Mouse (Mus musculus): ENCODE results near the gene Speg. TPM values are rescaled to one million over a fixed set of nuclear protein-coding genes. Genes with fewer than 3 reads are reported as not detected.

Gene Speg
- 9.7 TPM for polyA plus RNA-seq (2014; fragmentation: Illumina TruSeq; extraction: RNeasy Lipid Tissue Mini Kit (QIAGEN cat#74804); ENCODE audit: low read depth, low replicate concordance)

GRCm38 (mm10) chr1:75374950-75375936 is at the start of gene Speg:
TSS of gene Speg (plus strand) at chr1:75375297.

GRCm38 (mm10) chr1:75360112-75361031 is 14.7 kb upstream of the Speg start, which contains the start of gene Des:
TSS of gene Des (plus strand) at chr1:75360329.

GRCm38 (mm10) chr1:75435475-75436328 is 60.6 kb downstream of the Speg start, which contains the start of gene Gmppa:
TSS of gene Gmppa (plus strand) at chr1:75435930.

GRCm38 (mm10) chr1:75450314-75451005 is 75.4 kb downstream of the Speg start, which contains the start of gene Asic4:
TSS of gene Asic4 (plus strand) at chr1:75450436.

GRCm38 (mm10) chr1:75478916-75479634 is 104.0 kb downstream of the Speg start, which contains the start of the genes Chpf and Tmem198:
TSS of gene Chpf (minus strand) at chr1:75479307.
TSS of gene Tmem198 (plus strand) at chr1:75479532.

Other genes starting within 250 kb of the Speg start
- gene Slc23a3, start 241.4 kb upstream of the Speg start, polyA plus RNA-seq (2014; fragmentation: Illumina TruSeq; extraction: RNeasy Lipid Tissue Mini Kit (QIAGEN cat#74804); ENCODE audit: low read depth, low replicate concordance) = 0.62 TPM
- 44.8 TPM for gene Cnppd1, start 232.6 kb upstream of the Speg start, polyA plus RNA-seq (2014; fragmentation: Illumina TruSeq; extraction: RNeasy Lipid Tissue Mini Kit (QIAGEN cat#74804); ENCODE audit: low read depth, low replicate concordance)
- gene Retreg2, start 232.5 kb upstream of the Speg start, polyA plus RNA-seq (2014; fragmentation: Illumina TruSeq; extraction: RNeasy Lipid Tissue Mini Kit (QIAGEN cat#74804); ENCODE audit: low read depth, low replicate concordance) = 64.7 TPM
- gene Zfand2b, start 206.7 kb upstream of the Speg start, polyA plus RNA-seq (2014; fragmentation: Illumina TruSeq; extraction: RNeasy Lipid Tissue Mini Kit (QIAGEN cat#74804); ENCODE audit: low read depth, low replicate concordance) = 24.0 TPM
- gene Abcb6, start 194.9 kb upstream of the Speg start, polyA plus RNA-seq (2014; fragmentation: Illumina TruSeq; extraction: RNeasy Lipid Tissue Mini Kit (QIAGEN cat#74804); ENCODE audit: low read depth, low replicate concordance) = 17.0 TPM
- 26.4 TPM for gene Ankzf1, start 183.1 kb upstream of the Speg start, polyA plus RNA-seq (2014; fragmentation: Illumina TruSeq; extraction: RNeasy Lipid Tissue Mini Kit (QIAGEN cat#74804); ENCODE audit: low read depth, low replicate concordance)
- 26.4 TPM for gene Atg9a, start 183.1 kb upstream of the Speg start, polyA plus RNA-seq (2014; fragmentation: Illumina TruSeq; extraction: RNeasy Lipid Tissue Mini Kit (QIAGEN cat#74804); ENCODE audit: low read depth, low replicate concordance)
- gene Glb1l, start 164.5 kb upstream of the Speg start, polyA plus RNA-seq (2014; fragmentation: Illumina TruSeq; extraction: RNeasy Lipid Tissue Mini Kit (QIAGEN cat#74804); ENCODE audit: low read depth, low replicate concordance) = 40.7 TPM
- 100 TPM for gene Stk16, start 164.5 kb upstream of the Speg start, polyA plus RNA-seq (2014; fragmentation: Illumina TruSeq; extraction: RNeasy Lipid Tissue Mini Kit (QIAGEN cat#74804); ENCODE audit: low read depth, low replicate concordance)
- gene Tuba4a, start 155.4 kb upstream of the Speg start, polyA plus RNA-seq (2014; fragmentation: Illumina TruSeq; extraction: RNeasy Lipid Tissue Mini Kit (QIAGEN cat#74804); ENCODE audit: low read depth, low replicate concordance) = 55.1 TPM
- not detected for gene A630095N17Rik, start 143.2 kb upstream of the Speg start, polyA plus RNA-seq (2014; fragmentation: Illumina TruSeq; extraction: RNeasy Lipid Tissue Mini Kit (QIAGEN cat#74804); ENCODE audit: low read depth, low replicate concordance)
- gene Dnajb2, start 138.9 kb upstream of the Speg start, polyA plus RNA-seq (2014; fragmentation: Illumina TruSeq; extraction: RNeasy Lipid Tissue Mini Kit (QIAGEN cat#74804); ENCODE audit: low read depth, low replicate concordance) = 54.8 TPM
- gene Ptprn, start 110.8 kb upstream of the Speg start, polyA plus RNA-seq (2014; fragmentation: Illumina TruSeq; extraction: RNeasy Lipid Tissue Mini Kit (QIAGEN cat#74804); ENCODE audit: low read depth, low replicate concordance) = 0.16 TPM
- not detected for gene Resp18, start 96.9 kb upstream of the Speg start, polyA plus RNA-seq (2014; fragmentation: Illumina TruSeq; extraction: RNeasy Lipid Tissue Mini Kit (QIAGEN cat#74804); ENCODE audit: low read depth, low replicate concordance)
- gene Dnpep, start 57.3 kb upstream of the Speg start, polyA plus RNA-seq (2014; fragmentation: Illumina TruSeq; extraction: RNeasy Lipid Tissue Mini Kit (QIAGEN cat#74804); ENCODE audit: low read depth, low replicate concordance) = 85.7 TPM
- 40.0 TPM for gene Des, start 15.0 kb upstream of the Speg start, polyA plus RNA-seq (2014; fragmentation: Illumina TruSeq; extraction: RNeasy Lipid Tissue Mini Kit (QIAGEN cat#74804); ENCODE audit: low read depth, low replicate concordance)
- gene Gmppa, start 60.6 kb downstream of the Speg start, polyA plus RNA-seq (2014; fragmentation: Illumina TruSeq; extraction: RNeasy Lipid Tissue Mini Kit (QIAGEN cat#74804); ENCODE audit: low read depth, low replicate concordance) = 103 TPM
- gene Asic4, start 75.1 kb downstream of the Speg start, polyA plus RNA-seq (2014; fragmentation: Illumina TruSeq; extraction: RNeasy Lipid Tissue Mini Kit (QIAGEN cat#74804); ENCODE audit: low read depth, low replicate concordance) = not detected
- 31.5 TPM for gene Chpf, start 104.0 kb downstream of the Speg start, polyA plus RNA-seq (2014; fragmentation: Illumina TruSeq; extraction: RNeasy Lipid Tissue Mini Kit (QIAGEN cat#74804); ENCODE audit: low read depth, low replicate concordance)
- gene Tmem198, start 104.2 kb downstream of the Speg start, polyA plus RNA-seq (2014; fragmentation: Illumina TruSeq; extraction: RNeasy Lipid Tissue Mini Kit (QIAGEN cat#74804); ENCODE audit: low read depth, low replicate concordance) = 1.2 TPM
- 21.6 TPM for gene Obsl1, start 131.2 kb downstream of the Speg start, polyA plus RNA-seq (2014; fragmentation: Illumina TruSeq; extraction: RNeasy Lipid Tissue Mini Kit (QIAGEN cat#74804); ENCODE audit: low read depth, low replicate concordance)
- 20.7 TPM for gene Inha, start 131.8 kb downstream of the Speg start, polyA plus RNA-seq (2014; fragmentation: Illumina TruSeq; extraction: RNeasy Lipid Tissue Mini Kit (QIAGEN cat#74804); ENCODE audit: low read depth, low replicate concordance)
- 20.1 TPM for gene Stk11ip, start 146.2 kb downstream of the Speg start, polyA plus RNA-seq (2014; fragmentation: Illumina TruSeq; extraction: RNeasy Lipid Tissue Mini Kit (QIAGEN cat#74804); ENCODE audit: low read depth, low replicate concordance)
- 13.6 TPM for gene Slc4a3, start 171.0 kb downstream of the Speg start, polyA plus RNA-seq (2014; fragmentation: Illumina TruSeq; extraction: RNeasy Lipid Tissue Mini Kit (QIAGEN cat#74804); ENCODE audit: low read depth, low replicate concordance)